Mouse (Mus musculus): ENCODE data around the gene Phf21a. TPM values are rescaled to one million over a fixed set of nuclear protein-coding genes. Genes with fewer than 3 reads are reported as not detected.

Phf21a gene
- polyA plus RNA-seq, 1 experiment from 2014 or later = 2.4 TPM

DNA sequence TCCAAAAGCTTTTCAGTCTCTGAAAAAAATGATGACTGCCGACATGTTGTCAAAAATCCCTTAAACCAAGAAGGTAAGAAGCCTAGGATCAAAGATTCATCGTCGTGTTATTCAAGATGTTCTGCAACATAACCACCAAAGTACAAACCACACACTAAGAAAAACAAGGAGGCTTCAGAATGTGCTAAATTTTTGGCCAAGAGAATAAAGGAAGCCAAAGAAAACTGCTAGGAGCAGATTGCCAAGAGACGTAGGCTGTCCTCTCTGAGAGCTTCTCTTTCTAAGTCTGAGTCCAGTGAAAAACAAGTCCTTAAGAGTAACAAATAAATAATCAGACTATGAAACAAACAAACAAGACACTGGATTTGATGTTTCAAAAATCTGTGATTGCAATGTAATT, 219.6 kb downstream of the Phf21a start:
- Histone ChIP-seq H3K4me2 (no peak overlapping the region), H3K9me3 (replicated peaks) (no peaks in the 10 kb centered on the region), H3K27me3 (no peaks in the 10 kb centered on the region), H3K4me3 (replicated peaks) (no peak overlapping the region), H3K27ac (no peak overlapping the region), H3K4me1 (replicated peaks) (peaks cover 3% of the 10 kb centered on the region; the same call in 1 of the 2 replicates), H3K36me3 (peaks cover 3% of the 10 kb centered on the region; the same call in 1 of the 2 replicates), H3K9ac (no peak overlapping the region)
- DNase-seq = no peak
- WGBS (ENCODE audit: insufficient replicate concordance) = 74% methylated on average over 4 of the region's 4 CpGs
- ATAC-seq (ENCODE audit: low read depth) = no peak

DNA sequence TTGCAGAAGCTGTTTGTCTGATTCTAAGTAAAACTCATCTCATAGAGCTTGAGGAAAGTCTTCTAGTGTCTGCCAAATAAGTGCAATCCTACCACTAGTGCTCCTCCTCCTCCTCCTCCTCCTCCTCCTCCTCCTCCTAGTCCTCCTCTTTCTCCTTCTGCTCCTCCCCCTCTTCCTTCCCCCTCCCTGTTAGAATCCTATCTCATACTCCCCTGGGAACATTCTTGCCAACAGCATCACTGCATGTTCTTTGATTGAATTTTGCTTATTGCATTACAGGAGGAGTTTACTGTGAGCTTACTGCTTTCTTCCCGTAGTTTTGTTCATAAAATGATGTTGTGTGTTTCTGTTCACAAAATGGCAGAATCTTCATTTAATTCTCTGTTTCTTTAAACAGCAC, 221.1 kb downstream of the Phf21a start:
- WGBS (ENCODE audit: insufficient replicate concordance) = 62% methylated on average over 1 of the region's 1 CpGs
- Histone ChIP-seq H3K36me3 (peaks cover 3% of the 10 kb centered on the region; the same call in 1 of the 2 replicates), H3K9ac (no peak overlapping the region), H3K4me3 (replicated peaks) (no peak overlapping the region), H3K4me1 (replicated peaks) (peaks cover 3% of the 10 kb centered on the region; the same call in 1 of the 2 replicates), H3K27me3 (no peaks in the 10 kb centered on the region), H3K4me2 (no peak overlapping the region), H3K27ac (no peak overlapping the region), H3K9me3 (replicated peaks) (no peaks in the 10 kb centered on the region)
- ATAC-seq (ENCODE audit: low read depth) (no peak), DNase-seq (no peak)

GRCm38 (mm10) chr2:92316652-92317051, 223.7 kb downstream of the Phf21a start:
- Histone ChIP-seq H3K4me1 (replicated peaks) (peaks cover 3% of the 10 kb centered on the region; the same call in 1 of the 2 replicates), H3K9ac (no peak overlapping the region), H3K9me3 (replicated peaks) (no peaks in the 10 kb centered on the region), H3K4me3 (replicated peaks) (no peak overlapping the region), H3K36me3 (no peaks in the 10 kb centered on the region), H3K4me2 (no peak overlapping the region), H3K27ac (no peak overlapping the region; the same call in 1 of the 2 replicates), H3K27me3 (no peaks in the 10 kb centered on the region)
- ATAC-seq (ENCODE audit: low read depth) (no peak), DNase-seq (no peak)
- 58% methylated on average over 3 of the region's 3 CpGs for WGBS (ENCODE audit: insufficient replicate concordance)

GRCm38 (mm10) chr2:92317228-92317627, 224.3 kb downstream of the Phf21a start:
- Histone ChIP-seq H3K4me2 (no peak overlapping the region), H3K27ac (no peak overlapping the region), H3K4me1 (replicated peaks) (peaks cover 3% of the 10 kb centered on the region; the same call in 1 of the 2 replicates), H3K9me3 (replicated peaks) (no peaks in the 10 kb centered on the region), H3K9ac (no peak overlapping the region), H3K36me3 (0 out of 2 replicates have a peak, but pooled peaks cover 3% of the 10 kb centered on the region), H3K27me3 (no peaks in the 10 kb centered on the region), H3K4me3 (replicated peaks) (no peak overlapping the region)
- DNase-seq = no peak
- no peak for ATAC-seq (ENCODE audit: low read depth)
- 41% methylated on average over 5 of the region's 5 CpGs for WGBS (ENCODE audit: insufficient replicate concordance)

DNA sequence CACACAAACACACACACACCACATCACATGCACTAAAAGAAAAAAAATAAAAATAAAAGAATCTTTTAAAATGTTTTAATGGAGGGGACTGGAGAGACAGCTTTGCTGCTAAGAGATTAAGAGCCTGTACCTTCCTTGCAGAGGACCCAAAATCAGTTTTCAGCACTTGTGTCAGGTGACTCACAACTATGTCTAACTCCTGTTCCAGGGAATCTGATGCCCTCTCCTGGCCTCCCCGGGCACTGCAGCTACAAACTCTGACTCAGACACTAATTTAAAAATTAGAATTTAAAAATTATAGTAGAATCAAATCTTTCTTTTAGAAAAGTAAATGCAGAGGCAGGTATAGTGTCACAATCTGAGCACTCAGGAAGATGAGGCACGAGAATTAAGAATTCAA, 229.8 kb downstream of the Phf21a start:
- Histone ChIP-seq H3K4me1 (replicated peaks) (no peaks in the 10 kb centered on the region), H3K4me3 (replicated peaks) (no peak overlapping the region), H3K9me3 (replicated peaks) (no peaks in the 10 kb centered on the region), H3K36me3 (peaks cover 6% of the 10 kb centered on the region; the same call in 1 of the 2 replicates), H3K27ac (no peak overlapping the region), H3K9ac (no peak overlapping the region), H3K27me3 (no peaks in the 10 kb centered on the region), H3K4me2 (no peak overlapping the region)
- WGBS (ENCODE audit: insufficient replicate concordance) = 50% methylated on average over 2 of the region's 2 CpGs
- no peak for ATAC-seq (ENCODE audit: low read depth)
- peak; percentile 7 for DNase-seq

GRCm38 (mm10) chr2:92325676-92326075, 232.8 kb downstream of the Phf21a start:
- ATAC-seq (ENCODE audit: low read depth) = no peak

DNA sequence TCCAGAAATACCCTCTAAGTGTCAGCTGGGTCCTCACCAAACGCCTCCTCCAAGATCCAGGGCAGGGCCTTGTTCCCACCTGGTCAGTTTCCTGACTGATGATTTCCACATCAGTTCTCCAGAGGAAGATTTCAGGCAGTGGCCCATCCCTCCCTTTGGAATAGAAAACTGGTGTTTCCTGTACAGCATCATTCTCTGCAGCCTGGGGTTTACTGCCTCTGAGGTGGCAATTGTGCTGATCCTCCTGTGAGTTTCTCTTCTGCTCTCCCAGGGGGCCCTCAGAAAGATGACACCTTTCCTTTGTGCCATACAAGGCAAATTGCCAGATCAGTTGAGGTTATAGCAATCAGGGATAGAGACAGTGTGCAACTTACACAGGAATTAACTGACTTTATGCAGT, 233.3 kb downstream of the Phf21a start:
- Histone ChIP-seq H3K4me1 (replicated peaks) (no peaks in the 10 kb centered on the region), H3K27me3 (no peaks in the 10 kb centered on the region), H3K4me2 (no peak overlapping the region), H3K9ac (no peak overlapping the region), H3K4me3 (replicated peaks) (no peak overlapping the region), H3K27ac (no peak overlapping the region), H3K36me3 (peaks cover 6% of the 10 kb centered on the region; the same call in 1 of the 2 replicates), H3K9me3 (replicated peaks) (no peaks in the 10 kb centered on the region)
- no peak for DNase-seq
- ATAC-seq (ENCODE audit: low read depth) = no peak
- WGBS (ENCODE audit: insufficient replicate concordance) = 54% methylated on average over 1 of the region's 1 CpGs

More at GRCm38 (mm10) chr2:92325676-92326075, 232.8 kb downstream of the Phf21a start:
- WGBS (ENCODE audit: insufficient replicate concordance) = 78% methylated on average over 7 of the region's 7 CpGs
- H3K27ac ChIP-seq = no peak overlapping the region
- H3K4me2 ChIP-seq = no peak overlapping the region
- no peak overlapping the region for H3K4me3 ChIP-seq (replicated peaks)
- H3K9ac ChIP-seq = no peak overlapping the region
- H3K27me3 ChIP-seq = no peaks in the 10 kb centered on the region
- H3K4me1 ChIP-seq (replicated peaks) = no peaks in the 10 kb centered on the region
- H3K9me3 ChIP-seq (replicated peaks) = no peaks in the 10 kb centered on the region
- DNase-seq = no peak
- peaks cover 6% of the 10 kb centered on the region; the same call in 1 of the 2 replicates for H3K36me3 ChIP-seq

DNA sequence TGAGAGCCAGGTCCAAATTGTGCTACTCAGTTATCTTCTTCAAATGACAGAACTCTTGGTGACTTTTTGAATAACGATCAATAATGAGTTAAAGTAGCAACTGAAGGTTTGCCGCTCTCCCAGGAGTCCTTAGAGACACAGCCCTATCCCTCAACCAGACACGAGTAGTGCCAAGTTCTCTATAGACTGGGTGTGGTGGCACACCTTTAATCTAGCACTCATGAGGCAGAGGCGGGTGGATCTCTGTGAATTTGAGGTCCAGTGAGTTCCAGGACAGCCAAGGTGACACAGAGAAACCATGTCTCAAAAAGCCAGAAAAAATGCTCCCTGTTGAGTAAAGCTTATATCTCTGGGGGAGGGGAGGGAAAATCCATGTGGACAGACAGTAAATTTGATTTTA, 234.7 kb downstream of the Phf21a start:
- Histone ChIP-seq H3K9ac (no peak overlapping the region), H3K27me3 (no peaks in the 10 kb centered on the region), H3K36me3 (no peaks in the 10 kb centered on the region; the same call in 1 of the 2 replicates), H3K27ac (no peak overlapping the region), H3K4me2 (no peak overlapping the region), H3K9me3 (replicated peaks) (no peaks in the 10 kb centered on the region), H3K4me3 (replicated peaks) (no peak overlapping the region), H3K4me1 (replicated peaks) (no peaks in the 10 kb centered on the region)
- DNase-seq (no peak), ATAC-seq (ENCODE audit: low read depth) (no peak)
- 73% methylated on average over 4 of the region's 4 CpGs for WGBS (ENCODE audit: insufficient replicate concordance)

- no peaks in the 10 kb centered on the region for H3K27me3 ChIP-seq
- H3K9me3 ChIP-seq (replicated peaks) = no peaks in the 10 kb centered on the region
- H3K27ac ChIP-seq = no peak overlapping the region
- WGBS (ENCODE audit: insufficient replicate concordance) = 71% methylated on average over 8 of the region's 8 CpGs
- H3K4me2 ChIP-seq = no peak overlapping the region
- no peak for ATAC-seq (ENCODE audit: low read depth)
- no peaks in the 10 kb centered on the region for H3K4me1 ChIP-seq (replicated peaks)
- no peak overlapping the region for H3K9ac ChIP-seq
- no peaks in the 10 kb centered on the region; the same call in 1 of the 2 replicates for H3K36me3 ChIP-seq
- no peak overlapping the region for H3K4me3 ChIP-seq (replicated peaks)
- DNase-seq = no peak
Measured at GRCm38 (mm10) chr2:92328206-92328605, 235.3 kb downstream of the Phf21a start.

DNA sequence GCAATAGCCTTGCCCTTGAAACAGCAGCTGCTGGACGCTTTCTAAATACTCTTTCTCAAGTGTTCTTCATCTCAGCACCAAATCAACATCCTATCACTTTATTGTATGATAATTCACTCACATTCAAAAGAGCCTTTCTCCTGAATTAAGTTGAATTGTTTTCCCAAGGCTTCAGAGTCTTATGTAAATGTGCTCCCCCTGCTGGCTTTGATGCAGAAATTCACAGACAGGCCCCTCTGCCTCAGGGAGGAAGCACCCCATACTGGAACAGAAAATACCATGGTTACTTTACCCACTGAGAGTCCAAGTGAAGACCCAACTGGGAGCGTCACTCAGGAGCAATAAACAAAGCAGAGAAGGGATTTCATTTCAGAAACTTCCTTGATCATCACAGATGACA, 237.9 kb downstream of the Phf21a start:
- H3K36me3 ChIP-seq = no peaks in the 10 kb centered on the region

GRCm38 (mm10) chr2:92331410-92331809, 238.5 kb downstream of the Phf21a start:
- H3K27ac ChIP-seq = no peak overlapping the region
- no peak overlapping the region for H3K4me3 ChIP-seq (replicated peaks)
- no peaks in the 10 kb centered on the region for H3K36me3 ChIP-seq
- no peaks in the 10 kb centered on the region for H3K9me3 ChIP-seq (replicated peaks)
- H3K4me2 ChIP-seq = no peak overlapping the region
- no peak for DNase-seq
- WGBS (ENCODE audit: insufficient replicate concordance) = 73% methylated on average over 2 of the region's 2 CpGs
- H3K4me1 ChIP-seq (replicated peaks) = no peaks in the 10 kb centered on the region
- no peaks in the 10 kb centered on the region for H3K27me3 ChIP-seq
- ATAC-seq (ENCODE audit: low read depth) = no peak
- H3K9ac ChIP-seq = no peak overlapping the region

More for the DNA sequence above, 237.9 kb downstream of the Phf21a start:
- DNase-seq (peak; percentile 13), ATAC-seq (ENCODE audit: low read depth) (no peak)
- Histone ChIP-seq H3K4me2 (no peak overlapping the region), H3K4me3 (replicated peaks) (no peak overlapping the region), H3K9ac (no peak overlapping the region), H3K27ac (no peak overlapping the region), H3K4me1 (replicated peaks) (no peaks in the 10 kb centered on the region), H3K9me3 (replicated peaks) (no peaks in the 10 kb centered on the region), H3K27me3 (no peaks in the 10 kb centered on the region)
- WGBS (ENCODE audit: insufficient replicate concordance) = 33% methylated on average over 2 of the region's 2 CpGs

GRCm38 (mm10) chr2:92331871-92332270, 239.0 kb downstream of the Phf21a start:
- Histone ChIP-seq H3K27me3 (no peaks in the 10 kb centered on the region), H3K9me3 (replicated peaks) (no peaks in the 10 kb centered on the region), H3K4me3 (replicated peaks) (no peak overlapping the region), H3K4me2 (no peak overlapping the region), H3K36me3 (no peaks in the 10 kb centered on the region), H3K27ac (no peak overlapping the region), H3K9ac (no peak overlapping the region), H3K4me1 (replicated peaks) (no peaks in the 10 kb centered on the region)
- WGBS (ENCODE audit: insufficient replicate concordance) = 76% methylated on average over 2 of the region's 2 CpGs
- DNase-seq = no peak
- ATAC-seq (ENCODE audit: low read depth) = no peak
